Mouse (Mus musculus) ES-Bruce4 (cell line): ENCODE data around the gene Sumo3.

Source experiments
- CTCF ChIP-seq: IDR thresholded peaks from one replicate; pipeline ENCODE4 v1.8.1; 2011; ENCODE audit warnings: low read depth, low read length
- EP300 ChIP-seq: IDR thresholded peaks from 2 replicates; pipeline ENCODE4 v1.6.1; 2011; ENCODE audit warnings: low read depth, low read length; ENCODE audit not compliant: insufficient read depth
- POLR2A ChIP-seq: IDR thresholded peaks from one replicate; pipeline ENCODE4 v1.8.1; 2011; ENCODE audit warnings: low read length; ENCODE audit not compliant: insufficient read depth

DNA sequence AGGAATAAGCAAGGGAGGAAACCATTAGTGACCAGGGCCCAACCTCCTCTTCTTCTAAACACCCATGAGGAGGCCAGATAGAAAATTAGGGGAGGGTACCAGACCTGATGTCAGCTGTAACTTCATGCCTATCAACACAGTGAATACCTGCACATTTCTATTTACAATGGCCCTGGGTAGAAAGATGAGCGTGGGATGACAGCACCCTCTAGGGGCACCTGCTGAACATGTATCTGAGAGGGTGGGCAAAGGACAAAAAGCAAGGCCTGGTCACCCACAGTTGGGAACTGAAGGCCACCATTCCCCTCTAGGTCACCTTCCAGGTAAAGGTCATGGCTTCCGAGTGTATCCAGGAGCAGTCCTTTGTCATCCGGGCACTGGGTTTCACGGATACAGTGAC is 48.3 kb upstream of the Sumo3 start:
- TF ChIP-seq CTCF: peak; percentile 49
- no peak for TF ChIP-seq EP300
- TF ChIP-seq POLR2A: no peak
